Mouse (Mus musculus) lung, adult 2 months (tissue): ENCODE results near the gene Stk4.

Experiments
- CTCF ChIP-seq: fragments of 200-500 bp; IDR thresholded peaks from 2 replicates; pipeline ENCODE4 v1.5.1; 2011; ENCODE audit warnings: mild to moderate bottlenecking, low read length, control low read depth; ENCODE audit not compliant: insufficient read depth
- POLR2A ChIP-seq: fragments of 200-500 bp; IDR thresholded peaks from 2 replicates; pipeline ENCODE4 v1.6.1; 2011; ENCODE audit warnings: low read depth, mild to moderate bottlenecking, control low read depth, low read length, borderline replicate concordance; ENCODE audit errors: extremely low read depth

GRCm38 (mm10) chr2:164146556-164146955, 76.4 kb downstream of the Stk4 start:
- TF ChIP-seq POLR2A (no peak), CTCF (no peak)
